Mouse (Mus musculus): ENCODE data around the gene Bpifa5.

Gene Bpifa5

DNA sequence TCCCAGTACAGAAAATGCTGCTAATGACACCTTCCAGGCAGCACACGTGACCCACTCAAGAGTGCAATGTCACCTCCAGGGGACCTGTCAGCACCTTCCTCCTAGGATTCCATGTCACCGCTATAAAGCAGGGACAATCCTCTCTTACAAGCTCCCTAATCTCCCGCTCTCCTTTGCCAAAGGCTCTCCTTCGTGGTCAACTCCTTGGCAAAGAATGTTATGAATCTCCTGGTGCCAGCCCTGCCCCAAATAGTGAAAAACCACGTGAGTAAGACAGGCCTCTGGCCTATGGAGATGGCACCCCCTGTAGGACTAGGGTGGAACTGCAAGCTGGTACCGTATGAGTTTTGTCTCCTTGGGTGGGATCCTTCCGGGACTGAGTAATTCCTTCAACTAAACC is 44.5 kb downstream of the Bpifa5 start:
- in situ Hi-C loops (cut with MboI, MseI): no loop called here

DNA sequence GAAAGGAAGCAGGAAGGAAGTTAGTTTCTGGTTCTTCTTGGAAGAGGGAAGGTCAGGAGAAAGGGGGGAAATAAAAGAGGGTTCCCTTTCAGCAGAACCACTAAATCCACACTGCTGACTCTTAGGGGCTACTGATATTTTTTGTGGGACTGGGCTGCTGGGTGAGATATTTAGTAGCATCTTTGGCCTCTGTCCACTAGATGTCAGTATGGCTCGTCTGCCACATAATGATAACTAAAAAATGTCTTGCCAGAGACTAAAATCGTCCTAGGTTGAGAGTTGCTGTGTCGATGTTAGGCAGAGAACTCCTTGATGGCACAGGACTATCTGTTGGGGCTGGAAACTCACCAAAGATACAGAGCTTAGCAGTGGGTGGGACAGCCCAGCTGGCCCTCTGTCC is 46.7 kb downstream of the Bpifa5 start:
- in situ Hi-C loops (cut with MboI, MseI): no loop called here

- in situ Hi-C loops (cut with MboI, MseI): loop anchor here (10.0 kb wide), 1 partner anchor 84 kb away; no protein-coding TSS in a partner anchor
These were observed 48.7 kb downstream of the Bpifa5 start for GRCm38 (mm10) chr2:154211121-154211520.

DNA sequence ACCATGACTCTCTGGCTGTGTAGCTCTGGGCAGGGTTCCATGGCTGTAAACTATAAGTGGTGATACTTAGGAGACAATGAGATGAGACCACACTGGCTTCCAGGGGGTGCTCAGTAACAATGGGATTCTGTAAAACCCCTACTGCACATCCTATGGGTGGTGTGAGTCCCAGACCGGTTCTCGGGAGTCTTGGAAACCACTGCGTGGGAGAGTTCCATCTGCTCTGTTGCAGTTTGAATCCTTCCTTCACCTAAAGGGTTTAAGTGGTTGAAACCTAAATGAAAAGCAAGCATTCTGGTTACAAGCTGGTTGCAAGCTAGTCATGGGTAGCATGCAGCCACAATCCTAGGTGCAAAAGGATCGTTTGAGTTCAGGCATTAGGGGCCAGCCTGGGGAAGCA is 49.5 kb downstream of the Bpifa5 start:
- in situ Hi-C loops (cut with MboI, MseI): loop anchor here (10.0 kb wide), 1 partner anchor 83 kb away; no protein-coding TSS in a partner anchor

DNA sequence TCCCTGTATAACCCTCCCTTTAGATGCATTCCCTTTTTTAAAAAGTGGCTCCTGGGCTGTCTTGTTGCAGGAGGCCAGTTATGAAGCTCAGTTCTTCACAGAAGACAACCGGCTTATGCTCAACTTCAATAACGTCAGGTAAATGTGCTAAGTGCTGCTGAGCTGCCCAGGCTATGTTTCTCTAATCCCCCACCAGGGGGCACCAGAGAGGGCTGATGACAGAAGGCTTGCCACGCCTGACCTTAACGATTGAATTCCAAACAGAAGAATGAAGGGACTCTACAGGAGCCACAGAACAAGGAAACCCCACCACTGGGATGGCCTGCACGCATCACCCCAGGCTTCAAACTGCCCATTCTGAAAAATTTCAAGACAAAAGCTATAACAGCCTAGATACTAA is 52.8 kb downstream of the Bpifa5 start:
- in situ Hi-C loops (cut with MboI, MseI): loop anchor here (10.0 kb wide), 1 partner anchor 80 kb away; no protein-coding TSS in a partner anchor
